Mouse (Mus musculus): ENCODE results near the gene Cnot4. TPM values are rescaled to one million over a fixed set of nuclear protein-coding genes. Genes with fewer than 3 reads are reported as not detected.

Gene Cnot4
- polyA plus RNA-seq, 1 experiment = 19.6 TPM

- H3K4me3 ChIP-seq (replicated peaks; ENCODE audit: control insufficient read depth, low read depth, low read length) = no peak overlapping the region
- peaks cover 2% of the 10 kb centered on the region; the same call in 1 of the 2 replicates for H3K4me1 ChIP-seq (ENCODE audit: control insufficient read depth, insufficient read depth, low read length)
- no peak for TF ChIP-seq CTCF (IDR thresholded peaks at IDR 0.05; ENCODE audit: control insufficient read depth, insufficient read depth, low read length)
- no peak for TF ChIP-seq POLR2A (IDR thresholded peaks at IDR 0.05; ENCODE audit: borderline replicate concordance, control insufficient read depth, low read depth, low read length)
- H3K27ac ChIP-seq (ENCODE audit: control insufficient read depth, insufficient read depth, low read depth, low read length, poor library complexity) = no peak overlapping the region
- WGBS = 65% methylated on average over 3 of the region's 3 CpGs
Measured at GRCm38 (mm10) chr6:35147726-35148422, 14.3 kb upstream of the Cnot4 start.

DNA sequence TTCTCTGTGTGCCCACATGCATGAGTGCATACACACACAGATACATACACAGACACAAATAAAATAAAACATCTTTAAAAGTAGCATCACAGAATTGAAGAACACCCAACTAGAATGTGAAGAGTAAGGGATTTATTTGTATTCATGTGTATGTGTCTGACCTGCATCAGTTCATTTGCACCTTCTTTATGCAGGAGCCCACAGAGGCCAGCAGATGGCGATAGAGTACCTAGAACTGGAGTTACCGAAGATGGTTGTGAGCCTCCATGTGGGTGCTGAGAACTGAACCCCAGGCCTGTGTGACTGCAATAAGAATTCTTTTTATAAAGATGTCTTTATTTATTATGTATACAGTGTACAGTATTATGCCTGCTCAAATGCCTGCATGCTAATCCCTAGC lies 12.0 kb upstream of the Cnot4 start:
- 79% methylated on average over 2 of the region's 2 CpGs for WGBS
- Histone ChIP-seq H3K27ac (ENCODE audit: control insufficient read depth, insufficient read depth, low read depth, low read length, poor library complexity) (no peak overlapping the region), H3K4me1 (ENCODE audit: control insufficient read depth, insufficient read depth, low read length) (peaks cover 2% of the 10 kb centered on the region; the same call in 1 of the 2 replicates), H3K4me3 (replicated peaks; ENCODE audit: control insufficient read depth, low read depth, low read length) (no peak overlapping the region)
- no peak for TF ChIP-seq CTCF (IDR thresholded peaks at IDR 0.05; ENCODE audit: control insufficient read depth, insufficient read depth, low read length)
- no peak for TF ChIP-seq POLR2A (IDR thresholded peaks at IDR 0.05; ENCODE audit: borderline replicate concordance, control insufficient read depth, low read depth, low read length)

DNA sequence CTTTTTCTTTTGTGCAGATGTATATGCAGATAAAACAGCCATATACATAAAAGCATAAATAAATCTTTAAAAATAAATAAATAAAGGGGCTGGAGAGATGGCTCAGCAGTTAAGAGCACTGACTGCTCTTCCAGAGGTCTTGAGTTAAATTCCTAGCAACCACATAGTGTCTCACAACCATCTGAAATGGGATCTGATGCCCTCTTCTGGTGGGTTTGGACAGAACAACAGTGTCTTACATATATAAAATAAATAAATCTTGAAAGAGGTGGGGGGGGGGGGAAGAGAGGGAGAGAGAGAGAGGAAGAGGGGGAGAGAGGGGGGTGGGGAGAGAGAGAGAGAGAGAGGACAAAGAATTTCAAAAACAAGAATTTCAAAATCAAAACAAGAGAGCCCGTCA lies 6.8 kb upstream of the Cnot4 start:
- 85% methylated on average over 1 of the region's 1 CpGs for WGBS
- no peak overlapping the region for H3K27ac ChIP-seq (ENCODE audit: control insufficient read depth, insufficient read depth, low read depth, low read length, poor library complexity)
- H3K4me1 ChIP-seq (ENCODE audit: control insufficient read depth, insufficient read depth, low read length) = no peaks in the 10 kb centered on the region
- TF ChIP-seq CTCF (IDR thresholded peaks at IDR 0.05; ENCODE audit: control insufficient read depth, insufficient read depth, low read length) (no peak), POLR2A (IDR thresholded peaks at IDR 0.05; ENCODE audit: borderline replicate concordance, control insufficient read depth, low read depth, low read length) (no peak)
- H3K4me3 ChIP-seq (replicated peaks; ENCODE audit: control insufficient read depth, low read depth, low read length) = no peak overlapping the region

DNA sequence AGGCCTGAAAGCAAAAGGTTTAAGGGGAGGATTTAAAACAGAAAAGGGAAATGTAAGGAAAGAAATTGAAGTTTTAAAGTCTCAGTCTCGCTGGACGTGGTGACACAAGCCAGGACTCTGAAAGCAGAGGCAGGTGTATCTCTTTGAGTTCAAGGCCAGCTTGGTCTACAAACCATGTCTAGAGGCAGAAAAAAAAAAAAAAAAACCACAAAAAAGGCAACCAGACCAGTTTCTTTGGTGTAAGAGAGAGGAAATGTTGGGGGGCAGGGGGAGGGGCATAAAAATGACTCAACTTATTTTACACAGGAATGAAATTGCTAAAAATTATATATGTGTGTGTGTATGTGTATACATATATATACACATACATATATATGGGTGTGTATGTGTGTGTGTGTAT lies 1.3 kb upstream of the Cnot4 start:
- TF ChIP-seq CTCF (IDR thresholded peaks at IDR 0.05; ENCODE audit: control insufficient read depth, insufficient read depth, low read length) = no peak
- no peak for TF ChIP-seq POLR2A (IDR thresholded peaks at IDR 0.05; ENCODE audit: borderline replicate concordance, control insufficient read depth, low read depth, low read length)
- WGBS = 23% methylated on average over 2 of the region's 2 CpGs
- Histone ChIP-seq H3K4me3 (replicated peaks; ENCODE audit: control insufficient read depth, low read depth, low read length) (peak overlapping the region; percentile 29), H3K4me1 (ENCODE audit: control insufficient read depth, insufficient read depth, low read length) (peaks cover 5% of the 10 kb centered on the region), H3K27ac (ENCODE audit: control insufficient read depth, insufficient read depth, low read depth, low read length, poor library complexity) (no peak overlapping the region)

DNA sequence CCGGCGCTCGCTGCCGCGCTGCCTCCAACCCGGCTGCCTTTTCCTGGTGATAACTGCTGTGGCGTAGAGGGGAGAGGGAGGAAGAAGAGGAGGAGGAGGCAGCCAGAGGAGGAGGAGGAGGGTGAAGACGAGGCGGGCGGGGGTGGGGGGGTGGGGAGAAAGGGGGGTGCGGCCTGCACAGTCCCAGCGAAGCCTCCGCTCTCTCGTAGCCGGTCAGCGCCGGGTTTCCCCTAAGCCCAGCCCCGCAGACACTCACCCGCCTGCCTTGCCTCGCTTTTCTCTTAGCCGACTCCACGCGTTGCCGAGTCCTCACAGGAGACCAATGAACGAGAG lies 312 bp downstream of the Cnot4 start:
- 0% methylated on average over 23 of the region's 25 CpGs for whole genome bisulfite sequencing
- H3K4me3 ChIP-seq (replicated peaks; ENCODE audit: control insufficient read depth, low read depth, low read length) = peak overlapping the region; percentile 96

DNA sequence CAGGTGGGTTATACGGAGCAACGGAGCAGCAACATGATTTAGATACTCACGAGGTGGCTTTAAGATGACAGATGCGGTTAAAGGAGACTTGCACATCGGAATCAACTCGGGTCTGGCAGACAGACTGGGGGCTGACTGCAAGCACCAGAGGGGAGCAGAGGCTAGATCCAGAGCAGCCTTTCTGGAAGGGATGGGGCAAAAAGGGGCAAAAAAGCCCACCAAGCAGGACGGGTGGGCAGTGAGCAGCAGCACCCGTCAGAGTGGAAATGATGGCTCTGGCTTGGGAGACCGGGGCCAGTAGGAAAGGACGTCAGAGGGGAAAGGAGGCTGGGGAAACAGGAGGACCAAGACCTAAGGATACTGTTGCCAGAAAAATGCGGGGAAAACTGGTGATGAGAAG lies 718 bp downstream of the Cnot4 start:
- TF ChIP-seq CTCF (IDR thresholded peaks at IDR 0.05; ENCODE audit: control insufficient read depth, insufficient read depth, low read length) (no peak), POLR2A (IDR thresholded peaks at IDR 0.05; ENCODE audit: borderline replicate concordance, control insufficient read depth, low read depth, low read length) (no peak)
- peaks cover 5% of the 10 kb centered on the region for H3K4me1 ChIP-seq (ENCODE audit: control insufficient read depth, insufficient read depth, low read length)
- H3K27ac ChIP-seq (ENCODE audit: control insufficient read depth, insufficient read depth, low read depth, low read length, poor library complexity) = peak overlapping the region; percentile 73
- under 1% methylated on average over 11 of the region's 11 CpGs for WGBS
- H3K4me3 ChIP-seq (replicated peaks; ENCODE audit: control insufficient read depth, low read depth, low read length) = peak overlapping the region; percentile 96

More for the DNA sequence above, 312 bp downstream of the Cnot4 start:
- peaks cover 5% of the 10 kb centered on the region for H3K4me1 ChIP-seq (ENCODE audit: control insufficient read depth, insufficient read depth, low read length)
- peak overlapping the region; percentile 95 for H3K27ac ChIP-seq (ENCODE audit: control insufficient read depth, insufficient read depth, low read depth, low read length, poor library complexity)
- TF ChIP-seq CTCF (IDR thresholded peaks at IDR 0.05; ENCODE audit: control insufficient read depth, insufficient read depth, low read length) (no peak), POLR2A (IDR thresholded peaks at IDR 0.05; ENCODE audit: borderline replicate concordance, control insufficient read depth, low read depth, low read length) (peak; percentile 59; the same call in 1 of the 2 replicates)

DNA sequence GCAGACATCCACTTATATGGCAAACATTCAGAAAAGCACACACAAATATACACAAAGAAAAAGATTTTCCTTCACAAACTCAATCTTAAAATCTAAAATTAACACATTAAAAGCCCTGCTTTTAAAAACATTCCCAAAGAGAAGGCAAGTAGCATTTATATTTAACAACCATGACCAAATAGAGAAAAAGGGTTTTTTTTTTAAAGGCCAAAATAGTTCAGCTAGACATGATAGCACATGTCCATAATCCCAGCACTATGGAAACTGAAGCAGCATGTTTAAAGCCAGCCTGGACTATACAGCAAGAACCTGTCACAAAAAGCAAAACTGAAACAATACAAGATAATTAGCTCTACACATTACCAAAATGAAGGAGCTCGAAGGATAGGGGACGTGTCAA lies 11.0 kb downstream of the Cnot4 start:
- TF ChIP-seq POLR2A (IDR thresholded peaks at IDR 0.05; ENCODE audit: borderline replicate concordance, control insufficient read depth, low read depth, low read length) = no peak
- no peak for TF ChIP-seq CTCF (IDR thresholded peaks at IDR 0.05; ENCODE audit: control insufficient read depth, insufficient read depth, low read length)
- Histone ChIP-seq H3K4me3 (replicated peaks; ENCODE audit: control insufficient read depth, low read depth, low read length) (no peak overlapping the region), H3K27ac (ENCODE audit: control insufficient read depth, insufficient read depth, low read depth, low read length, poor library complexity) (no peak overlapping the region), H3K4me1 (ENCODE audit: control insufficient read depth, insufficient read depth, low read length) (no peaks in the 10 kb centered on the region)
- WGBS = 83% methylated on average over 2 of the region's 2 CpGs

DNA sequence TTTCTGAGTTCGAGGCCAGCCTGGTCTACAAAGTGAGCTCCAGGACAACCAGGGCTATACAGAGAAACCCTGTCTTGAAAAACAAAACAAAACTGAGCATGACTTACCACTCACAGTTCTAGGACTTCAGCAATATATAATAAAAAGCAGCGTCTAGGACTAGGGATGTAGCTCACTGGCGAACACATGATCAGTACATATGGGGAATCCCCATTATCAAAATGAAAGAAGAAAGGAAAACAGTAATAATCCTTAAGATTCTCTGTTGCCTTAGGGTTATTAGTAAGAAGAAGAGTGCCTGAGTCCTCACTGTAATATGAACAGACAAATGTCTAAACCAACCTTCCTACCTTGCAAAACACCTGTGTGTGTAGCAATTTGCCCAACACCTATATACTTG lies 11.6 kb downstream of the Cnot4 start:
- Histone ChIP-seq H3K27ac (ENCODE audit: control insufficient read depth, insufficient read depth, low read depth, low read length, poor library complexity) (no peak overlapping the region), H3K4me3 (replicated peaks; ENCODE audit: control insufficient read depth, low read depth, low read length) (no peak overlapping the region), H3K4me1 (ENCODE audit: control insufficient read depth, insufficient read depth, low read length) (no peaks in the 10 kb centered on the region)
- TF ChIP-seq CTCF (IDR thresholded peaks at IDR 0.05; ENCODE audit: control insufficient read depth, insufficient read depth, low read length) (no peak), POLR2A (IDR thresholded peaks at IDR 0.05; ENCODE audit: borderline replicate concordance, control insufficient read depth, low read depth, low read length) (no peak)
- WGBS = 87% methylated on average over 3 of the region's 3 CpGs

DNA sequence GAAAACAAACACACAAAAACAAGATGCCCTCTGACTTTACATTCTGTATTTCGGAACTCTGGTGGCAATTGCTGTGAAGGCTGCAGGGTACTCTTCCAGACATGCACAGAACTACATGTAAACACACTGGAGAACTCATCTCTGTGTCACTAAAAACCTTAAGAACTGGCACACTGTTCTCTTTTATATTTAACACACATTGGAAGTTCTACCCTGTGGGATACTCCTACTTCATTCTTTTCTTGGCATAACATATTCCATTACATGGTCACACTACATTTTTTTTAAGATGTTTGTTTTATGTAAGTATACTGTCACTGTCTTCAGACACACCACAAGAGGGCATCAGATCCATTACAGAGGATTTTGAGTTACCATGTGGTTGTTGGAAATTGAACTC lies 31.1 kb downstream of the Cnot4 start:
- WGBS = 84% methylated on average over 1 of the region's 1 CpGs
- H3K27ac ChIP-seq (ENCODE audit: control insufficient read depth, insufficient read depth, low read depth, low read length, poor library complexity) = no peak overlapping the region
- TF ChIP-seq POLR2A (IDR thresholded peaks at IDR 0.05; ENCODE audit: borderline replicate concordance, control insufficient read depth, low read depth, low read length) = no peak
- TF ChIP-seq CTCF (IDR thresholded peaks at IDR 0.05; ENCODE audit: control insufficient read depth, insufficient read depth, low read length) = no peak
- no peaks in the 10 kb centered on the region for H3K4me1 ChIP-seq (ENCODE audit: control insufficient read depth, insufficient read depth, low read length)
- H3K4me3 ChIP-seq (replicated peaks; ENCODE audit: control insufficient read depth, low read depth, low read length) = no peak overlapping the region
